Mouse (Mus musculus) neural tube, embryonic 14.5 days (tissue): ENCODE measurements at regions not wholly inside any gene's neighbourhood (a gene's known extent, or its start where the extent isn't known, plus 50 kb on each side); places are given as distances from the start of the nearest gene placed in this dataset.
"Not testable (repeated sequence)": the region's sequence is repeated elsewhere in the genome, so short reads cannot be mapped to it uniquely, and the experiment has no call there.

Experiments used
- ATAC-seq: fragments of 200-750 bp; cut with Nextera tagmentation; 2 replicates; pipeline ENCODE4 v1.8.0; 2017; ENCODE audit warnings: low read depth, mild to moderate bottlenecking, moderate TSS enrichment, moderate library complexity
- H3K27ac ChIP-seq: fragments of 300-500 bp; sonication (generic); 2 replicates; pipeline ENCODE4 v1.5.1; 2014; ENCODE audit warnings: low read depth, mild to moderate bottlenecking, control low read depth, low read length, moderate library complexity, mixed read lengths
- H3K27me3 ChIP-seq: fragments of 300-500 bp; sonication (generic); 2 replicates; pipeline ENCODE4 v1.6.1; 2014; ENCODE audit warnings: low read length; ENCODE audit not compliant: control insufficient read depth, insufficient read depth
- H3K36me3 ChIP-seq: fragments of 300-500 bp; sonication (generic); 2 replicates; pipeline ENCODE4 v1.6.1; 2014; ENCODE audit warnings: low read length, mixed read lengths; ENCODE audit not compliant: control insufficient read depth, insufficient read depth
- H3K4me1 ChIP-seq: fragments of 300-500 bp; sonication (generic); 2 replicates; pipeline ENCODE4 v1.6.1; 2014; ENCODE audit warnings: low read length; ENCODE audit not compliant: control insufficient read depth, insufficient read depth
- H3K4me2 ChIP-seq: fragments of 300-500 bp; sonication (generic); 2 replicates; pipeline ENCODE4 v1.6.1; 2014; ENCODE audit warnings: mild to moderate bottlenecking, low read depth, low read length, control low read depth
- H3K4me3 ChIP-seq: fragments of 300-500 bp; sonication (generic); 2 replicates; pipeline ENCODE4 v1.5.1; 2014; ENCODE audit warnings: low read depth, low read length, control low read depth, mixed read lengths
- H3K9ac ChIP-seq: fragments of 300-500 bp; sonication (generic); replicated peaks from 2 replicates; pipeline ENCODE4 v1.6.1; 2014; ENCODE audit warnings: low read depth, mild to moderate bottlenecking, control low read depth, low read length, mixed read lengths
- H3K9me3 ChIP-seq: fragments of 300-500 bp; sonication (generic); 2 replicates; pipeline ENCODE4 v1.6.1; 2016; ENCODE audit warnings: low read length; ENCODE audit not compliant: control insufficient read depth
- WGBS: fragments of 180-500 bp; shearing (Covaris S2); extraction: QIAGEN DNeasy Blood & Tissue Kit; methylation state at CpG from one replicate; pipeline ENCODE4 v1.1.7; 2014; 5-methylcytosine and 5-hydroxymethylcytosine counted together

- WGBS = 84% methylated on average over 5 of the region's 5 CpGs
- not testable (repeated sequence) for H3K4me2 ChIP-seq, H3K9ac ChIP-seq, H3K27ac ChIP-seq, H3K4me3 ChIP-seq, H3K9me3 ChIP-seq, H3K27me3 ChIP-seq, H3K4me1 ChIP-seq, ATAC-seq, H3K36me3 ChIP-seq
Measured at GRCm38 (mm10) chr6:112564119-112564518, 74.4 kb upstream of the Oxtr start.

GRCm38 (mm10) chr6:112563659-112564058 is 73.9 kb upstream of the Oxtr start:
- not testable (repeated sequence) for H3K9ac ChIP-seq, H3K4me3 ChIP-seq, H3K27me3 ChIP-seq, H3K27ac ChIP-seq, ATAC-seq, H3K9me3 ChIP-seq, H3K4me1 ChIP-seq, H3K4me2 ChIP-seq, H3K36me3 ChIP-seq
- 97% methylated on average over 17 of the region's 17 CpGs for WGBS

- WGBS = 71% methylated on average over 10 of the region's 10 CpGs
- Histone ChIP-seq H3K36me3 (no peaks in the 10 kb centered on the region), H3K4me3 (no peak overlapping the region), H3K27ac (no peak overlapping the region), H3K4me2 (no peak overlapping the region), H3K27me3 (no peaks in the 10 kb centered on the region), H3K9ac (no peak overlapping the region), H3K4me1 (no peaks in the 10 kb centered on the region), H3K9me3 (no peaks in the 10 kb centered on the region)
- no peak for ATAC-seq
Measured at GRCm38 (mm10) chr6:112562039-112562438, 72.3 kb upstream of the Oxtr start.

- Histone ChIP-seq H3K9ac (no peak overlapping the region), H3K27ac (no peak overlapping the region), H3K4me2 (no peak overlapping the region), H3K4me3 (no peak overlapping the region), H3K4me1 (no peaks in the 10 kb centered on the region), H3K36me3 (no peaks in the 10 kb centered on the region), H3K27me3 (no peaks in the 10 kb centered on the region), H3K9me3 (no peaks in the 10 kb centered on the region)
- no peak for ATAC-seq
- 51% methylated on average over 7 of the region's 7 CpGs for WGBS
Measured at GRCm38 (mm10) chr6:112561568-112561967, 71.8 kb upstream of the Oxtr start.

- H3K4me3 ChIP-seq = no peak overlapping the region
- no peak overlapping the region for H3K4me2 ChIP-seq
- H3K27me3 ChIP-seq = no peaks in the 10 kb centered on the region
- no peaks in the 10 kb centered on the region for H3K36me3 ChIP-seq
- H3K27ac ChIP-seq = no peak overlapping the region
- no peak overlapping the region for H3K9ac ChIP-seq
- 96% methylated on average over 1 of the region's 1 CpGs for WGBS
- no peaks in the 10 kb centered on the region for H3K4me1 ChIP-seq
- no peak for ATAC-seq
- H3K9me3 ChIP-seq = no peaks in the 10 kb centered on the region
Measured at GRCm38 (mm10) chr6:112559549-112559948, 69.8 kb upstream of the Oxtr start.

GRCm38 (mm10) chr6:112557516-112557915 is 67.8 kb upstream of the Oxtr start:
- no peak overlapping the region for H3K4me2 ChIP-seq
- no peak overlapping the region for H3K27ac ChIP-seq
- H3K9me3 ChIP-seq = no peaks in the 10 kb centered on the region
- WGBS = 91% methylated on average over 2 of the region's 2 CpGs
- no peak overlapping the region for H3K4me3 ChIP-seq
- H3K27me3 ChIP-seq = no peaks in the 10 kb centered on the region
- H3K9ac ChIP-seq = no peak overlapping the region
- no peaks in the 10 kb centered on the region for H3K4me1 ChIP-seq
- no peak for ATAC-seq
- H3K36me3 ChIP-seq = no peaks in the 10 kb centered on the region

GRCm38 (mm10) chr6:112556401-112557165 is 66.8 kb upstream of the Oxtr start:
- no peak overlapping the region for H3K4me2 ChIP-seq
- H3K27ac ChIP-seq = no peak overlapping the region
- no peak overlapping the region for H3K9ac ChIP-seq
- H3K4me1 ChIP-seq = no peaks in the 10 kb centered on the region
- no peaks in the 10 kb centered on the region for H3K9me3 ChIP-seq
- H3K27me3 ChIP-seq = no peaks in the 10 kb centered on the region
- H3K36me3 ChIP-seq = no peaks in the 10 kb centered on the region
- 88% methylated on average over 4 of the region's 4 CpGs for WGBS
- no peak for ATAC-seq
- no peak overlapping the region for H3K4me3 ChIP-seq

- no peak overlapping the region for H3K27ac ChIP-seq
- ATAC-seq = no peak
Measured at GRCm38 (mm10) chr6:112554091-112554490, 64.3 kb upstream of the Oxtr start.

GRCm38 (mm10) chr6:112553231-112553920 is 63.6 kb upstream of the Oxtr start:
- Histone ChIP-seq H3K4me3 (no peak overlapping the region), H3K27me3 (no peaks in the 10 kb centered on the region), H3K9ac (no peak overlapping the region), H3K4me2 (no peak overlapping the region), H3K36me3 (no peaks in the 10 kb centered on the region), H3K27ac (no peak overlapping the region), H3K9me3 (no peaks in the 10 kb centered on the region), H3K4me1 (no peaks in the 10 kb centered on the region)
- WGBS = 16% methylated on average over 5 of the region's 5 CpGs
- no peak for ATAC-seq

More at GRCm38 (mm10) chr6:112554091-112554490, 64.3 kb upstream of the Oxtr start:
- Histone ChIP-seq H3K4me2 (no peak overlapping the region), H3K36me3 (no peaks in the 10 kb centered on the region), H3K9ac (no peak overlapping the region), H3K9me3 (no peaks in the 10 kb centered on the region), H3K4me1 (no peaks in the 10 kb centered on the region), H3K27me3 (no peaks in the 10 kb centered on the region), H3K4me3 (no peak overlapping the region)
- 84% methylated on average over 4 of the region's 4 CpGs for WGBS
